Mouse (Mus musculus) embryonic fibroblast, embryonic 13.5 days (primary cell): ENCODE data around the gene Tpd52l1. TPM values are rescaled to one million over a fixed set of nuclear protein-coding genes. Genes with fewer than 3 reads are reported as not detected.
A peak's percentile ranks its signal among the peaks of the same experiment; 100 is the strongest.

Source experiments
- H3K27ac ChIP-seq: 2 replicates; pipeline ENCODE4 v1.5.1; 2012; ENCODE audit warnings: low read length, control low read depth, inconsistent platforms; ENCODE audit not compliant: insufficient read depth
- H3K4me1 ChIP-seq: 2 replicates; pipeline ENCODE4 v1.6.1; 2011; ENCODE audit warnings: low read length; ENCODE audit not compliant: control insufficient read depth, insufficient read depth
- H3K4me3 ChIP-seq: 2 replicates; pipeline ENCODE4 v1.5.1; 2011; ENCODE audit warnings: mild to moderate bottlenecking, control low read depth, low read length; ENCODE audit not compliant: insufficient read depth
- CTCF ChIP-seq: IDR thresholded peaks from 2 replicates; pipeline ENCODE4 v1.5.1; 2011; ENCODE audit warnings: mild to moderate bottlenecking, control low read depth, low read length, moderate library complexity, borderline replicate concordance; ENCODE audit not compliant: insufficient read depth
- POLR2A ChIP-seq: IDR thresholded peaks from 2 replicates; pipeline ENCODE4 v1.6.1; 2011; ENCODE audit warnings: low read depth, mild to moderate bottlenecking, control low read depth, low read length, moderate library complexity
- polyA plus RNA-seq: library from polyadenylated mRNA; stranded (reverse); fragments of >200 nt; gene quantifications from 2 replicates; pipeline ENCODE4 v1.2.4, GENCODE M21; 2011; ENCODE audit warnings: low read depth; ENCODE audit not compliant: missing spikeins, insufficient read length

Tpd52l1 gene
- polyA plus RNA-seq, 1 experiment = 7.2 TPM

DNA sequence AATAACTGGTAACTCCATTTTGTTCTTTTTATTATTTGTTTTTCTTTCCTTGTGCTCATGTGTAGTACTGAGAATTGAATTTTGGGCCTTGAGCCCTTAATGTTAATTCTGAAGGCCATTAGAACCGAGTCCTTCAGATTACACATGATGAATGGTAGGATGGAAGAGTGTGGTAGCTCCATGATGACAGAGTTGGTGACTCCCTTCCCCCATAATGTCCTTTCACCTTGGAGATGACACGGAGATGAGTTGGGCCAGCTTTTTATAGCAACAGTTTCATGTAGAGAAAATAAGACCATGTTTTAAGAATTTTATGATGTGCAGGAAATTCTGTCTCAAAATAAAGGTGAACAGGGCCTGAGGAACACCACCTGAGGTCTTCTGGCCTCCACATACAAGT lies 94.7 kb downstream of the Tpd52l1 start:
- Histone ChIP-seq H3K27ac (no peak overlapping the region), H3K4me1 (no peaks in the 10 kb centered on the region), H3K4me3 (no peak overlapping the region)
- TF ChIP-seq CTCF (no peak), POLR2A (no peak)

DNA sequence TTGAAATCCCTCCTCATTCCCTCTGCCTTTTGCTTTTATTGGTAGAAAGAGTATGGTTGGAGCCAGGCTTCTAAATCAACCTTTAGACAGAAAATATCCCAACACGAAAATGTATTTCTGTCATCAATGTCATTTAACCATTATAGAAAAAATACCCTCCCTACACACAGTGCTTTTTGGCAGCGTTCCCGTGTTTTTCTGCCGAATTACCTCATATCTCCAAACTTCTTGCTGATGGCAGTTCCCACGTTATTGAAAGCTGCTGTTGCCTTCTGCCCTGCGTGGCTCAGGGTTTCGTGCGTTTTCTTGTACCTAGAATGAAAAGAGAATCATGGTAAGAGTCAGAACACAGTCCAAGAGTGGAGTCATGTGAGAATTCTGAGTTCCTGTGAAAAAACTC lies 99.4 kb downstream of the Tpd52l1 start:
- H3K27ac ChIP-seq = no peak overlapping the region
- TF ChIP-seq CTCF (no peak), POLR2A (no peak)

DNA sequence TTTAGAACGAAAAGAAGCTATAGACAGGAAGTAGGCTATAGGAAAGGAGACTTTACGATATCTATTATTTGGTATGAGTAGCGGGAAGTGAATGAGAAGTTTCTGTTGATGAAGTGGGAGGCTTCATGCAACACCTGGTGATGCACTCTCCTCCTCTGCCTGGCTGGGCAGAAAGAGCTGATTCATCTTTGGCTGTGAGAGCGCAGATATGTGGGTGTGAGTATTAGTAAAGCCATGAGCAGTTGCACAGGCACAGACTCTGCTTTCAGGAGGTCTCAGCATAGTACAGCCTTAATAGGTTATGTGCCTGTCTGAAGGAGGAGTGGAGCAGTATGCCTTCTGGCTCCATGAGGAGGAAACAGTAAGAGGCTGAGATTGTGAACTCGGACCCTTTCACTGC lies 109.3 kb downstream of the Tpd52l1 start:
- Histone ChIP-seq H3K4me3 (no peak overlapping the region), H3K27ac (no peak overlapping the region), H3K4me1 (no peaks in the 10 kb centered on the region)
- TF ChIP-seq CTCF = no peak
- TF ChIP-seq POLR2A = no peak

More for the DNA sequence above, 99.4 kb downstream of the Tpd52l1 start:
- Histone ChIP-seq H3K4me1 (no peaks in the 10 kb centered on the region), H3K4me3 (no peak overlapping the region)

DNA sequence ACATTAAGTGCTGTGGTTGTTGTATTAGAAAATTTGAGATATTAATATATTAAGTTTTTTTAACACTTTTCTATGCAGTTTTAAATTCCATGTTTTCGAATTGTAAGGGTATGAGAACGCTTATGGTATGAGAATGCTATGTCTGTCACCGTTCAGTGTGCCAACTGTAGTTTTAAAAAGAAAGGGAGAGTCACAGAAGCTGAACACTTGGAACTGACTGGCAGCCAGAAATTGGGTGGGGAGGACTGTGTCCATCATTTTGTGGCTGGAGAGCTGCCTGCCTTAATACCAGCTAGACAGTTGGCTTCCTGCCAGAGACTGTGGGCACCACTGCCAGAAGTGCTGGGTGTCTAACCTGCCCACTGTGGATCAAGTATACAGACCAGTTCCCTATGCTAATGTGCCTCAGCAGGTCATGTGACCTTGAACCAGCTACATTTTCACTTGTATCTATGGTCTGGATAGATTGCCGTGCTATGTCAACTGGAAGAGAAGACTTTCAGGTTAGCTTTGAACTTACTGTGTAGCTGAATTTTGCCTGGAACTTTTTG lies 114.5 kb downstream of the Tpd52l1 start:
- no peak overlapping the region for H3K27ac ChIP-seq
- no peak overlapping the region for H3K4me3 ChIP-seq
- H3K4me1 ChIP-seq = no peaks in the 10 kb centered on the region
- TF ChIP-seq POLR2A (no peak), CTCF (no peak)

DNA sequence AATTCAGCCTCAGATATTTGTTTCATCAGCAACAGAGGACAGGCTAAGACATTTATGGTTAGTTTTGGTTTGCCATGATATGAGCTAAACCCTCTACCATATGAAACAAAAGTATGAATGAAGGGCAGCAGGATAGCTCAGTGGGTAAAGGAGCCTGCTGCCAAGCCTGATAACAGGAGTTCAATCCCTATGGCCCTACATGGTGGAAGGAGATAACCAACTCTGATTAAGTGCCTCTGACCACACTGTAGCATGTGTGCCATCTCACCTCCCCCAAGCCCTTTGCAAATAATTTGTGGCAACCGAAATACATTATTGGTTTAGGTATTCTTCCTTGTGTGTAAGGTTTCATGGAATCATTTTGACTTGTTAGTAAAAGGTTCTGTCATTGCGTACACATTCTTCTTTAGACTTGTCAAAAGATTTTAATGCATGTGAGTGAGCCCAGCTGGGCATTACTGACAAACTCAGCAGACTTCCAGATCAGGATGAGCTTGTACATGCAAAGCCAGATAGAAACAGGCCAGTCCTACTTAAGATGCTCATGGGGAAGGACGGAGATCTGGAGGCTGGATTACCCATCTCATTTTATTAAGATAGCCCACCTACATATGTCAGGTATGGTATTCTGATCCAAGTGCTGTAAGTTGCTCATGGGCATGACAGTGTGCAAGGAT lies 115.3 kb downstream of the Tpd52l1 start:
- Histone ChIP-seq H3K27ac (no peak overlapping the region), H3K4me3 (no peak overlapping the region), H3K4me1 (no peaks in the 10 kb centered on the region)
- no peak for TF ChIP-seq CTCF
- TF ChIP-seq POLR2A = no peak

DNA sequence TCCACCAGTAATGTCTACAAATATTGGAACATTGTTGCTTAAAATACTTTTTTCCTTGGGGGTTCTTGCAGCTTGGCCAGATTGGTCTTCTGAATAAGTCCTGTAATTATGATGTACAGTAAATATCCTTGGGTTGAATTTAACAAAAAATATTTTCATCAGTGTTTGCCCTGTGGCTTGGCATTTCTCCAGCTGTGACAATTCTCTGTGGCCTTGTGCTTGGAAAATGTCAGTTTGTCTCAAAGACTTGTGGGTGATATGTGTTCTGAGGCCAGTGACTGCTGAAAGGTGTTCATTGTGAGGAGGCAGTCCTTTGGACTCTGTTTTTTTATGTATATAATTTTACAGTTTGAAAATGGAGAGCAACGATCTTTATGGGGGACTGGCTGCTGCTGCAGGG lies 116.3 kb downstream of the Tpd52l1 start:
- no peak overlapping the region for H3K27ac ChIP-seq
- no peak overlapping the region for H3K4me3 ChIP-seq
- no peak for TF ChIP-seq POLR2A
- TF ChIP-seq CTCF = no peak
- H3K4me1 ChIP-seq = no peaks in the 10 kb centered on the region

DNA sequence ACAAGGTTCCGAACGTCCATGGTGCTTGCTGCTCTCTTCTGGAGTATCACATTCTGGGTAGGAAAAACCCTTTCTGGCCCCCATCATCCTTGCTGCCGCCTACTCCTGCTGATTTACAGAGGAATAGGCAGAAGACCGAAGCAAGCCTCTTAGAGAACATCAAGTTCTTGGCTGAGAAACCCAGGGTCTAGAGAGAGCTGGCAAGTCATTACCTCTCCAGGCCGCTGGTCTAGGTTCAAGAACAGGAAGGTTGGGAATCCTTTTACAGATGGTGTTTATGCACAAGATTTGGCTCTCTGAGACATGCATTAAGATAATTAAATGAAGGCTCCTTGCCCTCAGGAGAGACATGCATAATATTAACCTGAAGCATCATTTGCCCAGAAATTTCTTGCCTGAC lies 127.3 kb downstream of the Tpd52l1 start:
- Histone ChIP-seq H3K4me3 (no peak overlapping the region), H3K4me1 (no peaks in the 10 kb centered on the region), H3K27ac (no peak overlapping the region)
- TF ChIP-seq CTCF = no peak
- no peak for TF ChIP-seq POLR2A

DNA sequence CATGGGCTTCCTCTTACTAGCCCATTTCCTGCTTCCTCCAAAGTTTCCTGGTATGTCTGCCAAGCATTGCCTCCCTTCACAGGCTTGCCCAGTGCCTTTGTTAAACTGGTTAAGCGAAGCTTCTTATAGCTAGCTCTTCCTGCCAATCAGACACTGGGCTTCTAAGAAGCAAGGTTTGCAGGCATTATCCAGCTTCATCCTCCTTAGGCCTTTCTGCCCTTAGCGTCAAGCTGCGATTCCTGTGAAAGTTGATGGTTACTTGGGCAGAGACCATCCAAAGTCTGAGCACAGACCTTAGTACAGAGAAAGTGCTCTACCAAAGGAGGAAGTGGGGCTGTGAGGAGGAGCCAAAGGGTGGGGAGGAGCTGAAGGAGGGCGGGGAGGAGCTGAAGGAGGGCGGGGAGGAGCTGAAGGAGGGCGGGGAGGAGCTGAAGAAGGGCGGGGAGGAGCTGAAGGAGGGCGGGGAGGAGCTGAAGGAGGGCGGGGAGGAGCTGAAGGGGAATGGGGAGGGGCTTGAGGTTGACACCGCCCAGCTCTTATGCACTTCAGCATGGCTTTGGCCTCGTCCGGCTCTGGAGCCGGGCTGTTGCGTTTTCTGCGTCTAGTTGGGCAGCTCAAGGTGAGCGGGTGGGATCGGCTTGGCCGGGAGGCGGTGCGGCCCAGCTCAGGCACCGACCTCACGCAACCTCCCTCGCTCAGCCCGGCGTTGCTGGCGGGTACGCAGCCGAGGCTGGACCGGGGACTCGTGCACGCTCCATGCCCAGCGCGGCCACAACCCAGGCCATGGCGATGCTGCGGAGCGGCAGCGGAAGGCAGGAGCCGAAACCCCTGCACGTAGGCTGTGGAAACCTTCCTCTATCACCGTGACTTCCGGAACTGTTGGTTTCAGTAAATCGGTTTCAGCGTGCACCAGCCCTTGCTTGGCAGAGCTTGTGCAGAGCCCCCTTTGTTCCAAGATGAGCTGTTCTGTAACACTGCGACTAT lies 132.6 kb downstream of the Tpd52l1 start, which contains the start of gene Hddc2:
Gene Hddc2 (plus strand): TSS at position 519 of the 984 bp plus-strand sequence.
- TF ChIP-seq CTCF (no peak), POLR2A (peak; percentile 96)
- Histone ChIP-seq H3K4me3 (peak within 1 kb of the TSS; percentile 52), H3K27ac (peak within 1 kb of the TSS; percentile 25), H3K4me1 (no peaks in the 10 kb centered on the region)

DNA sequence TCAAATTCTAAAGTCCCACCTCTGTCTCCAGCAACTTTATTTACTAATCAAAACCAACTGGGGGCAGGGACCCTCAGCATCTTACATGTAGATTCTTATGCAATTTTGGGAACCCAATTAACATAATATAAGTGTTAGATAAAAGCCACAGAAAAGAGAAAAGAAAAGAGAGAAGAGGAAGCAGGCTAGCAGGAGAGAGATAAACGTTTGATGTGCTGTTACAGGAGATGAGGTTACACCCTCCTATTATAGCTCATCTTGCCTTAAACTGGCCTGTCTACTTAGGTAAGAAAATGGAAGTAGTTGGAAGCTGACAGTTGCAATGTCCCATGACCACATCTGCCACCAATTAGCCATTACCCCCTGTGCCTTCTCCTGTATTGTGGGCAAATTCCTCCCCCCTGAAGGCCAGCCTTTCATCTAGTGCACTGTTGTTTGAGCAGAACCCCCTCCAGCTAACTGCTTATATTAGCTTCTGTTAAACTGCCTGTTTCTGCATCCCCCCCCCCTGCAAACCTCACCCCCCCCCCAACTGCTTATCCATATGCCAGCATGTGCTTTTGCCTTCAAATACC lies 138.6 kb downstream of the Tpd52l1 start:
- Histone ChIP-seq H3K4me1 (no peaks in the 10 kb centered on the region), H3K27ac (no peak overlapping the region), H3K4me3 (no peak overlapping the region)
- TF ChIP-seq CTCF = no peak
- TF ChIP-seq POLR2A = no peak

DNA sequence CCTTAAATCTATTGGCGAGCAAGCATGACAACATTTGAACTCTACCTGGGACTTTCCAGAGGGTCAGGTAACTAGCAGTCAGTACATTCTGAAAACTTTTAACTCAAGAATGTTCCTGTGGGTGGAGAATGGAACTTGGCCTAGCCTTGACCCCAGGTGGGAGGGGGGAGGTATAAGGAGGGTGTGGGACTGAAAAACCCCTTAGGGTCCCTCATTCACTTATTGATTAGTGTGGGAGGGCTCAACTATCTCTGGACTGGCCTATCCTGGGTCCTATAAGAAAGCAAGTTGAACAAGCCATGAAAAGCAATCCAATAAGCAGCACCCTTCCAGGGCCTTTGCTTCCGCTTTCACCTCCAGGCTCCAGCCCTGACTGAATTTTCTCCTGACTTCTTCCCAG lies 142.3 kb downstream of the Tpd52l1 start:
- no peak overlapping the region for H3K27ac ChIP-seq

More for the DNA sequence above, 142.3 kb downstream of the Tpd52l1 start:
- no peak overlapping the region for H3K4me3 ChIP-seq
- H3K4me1 ChIP-seq = no peaks in the 10 kb centered on the region
- TF ChIP-seq CTCF (no peak), POLR2A (no peak)
